Comparison of ENCODE assay signal across 35 mouse cellular contexts in genomic region chr2:170474125-170474524, GRCm38 (mm10). TPM values are rescaled to one million over a fixed set of nuclear protein-coding genes. Genes with fewer than 3 reads are reported as not detected.
"Had no signal": no experiment of that assay in that cellular context is flagged by ENCODE, and none has a peak within 500 bp of the region (broad histone marks: within the 10 kb centered on the region; RNA-seq: fewer than 3 reads in every experiment).

No protein-coding gene starts in this region.

- H3K4me3 ChIP-seq: limb, embryonic 10.5 days; limb, embryonic 12.5 days; limb, embryonic 13.5 days; limb, embryonic 15.5 days; liver, embryonic 12.5 days; liver, embryonic 13.5 days; liver, embryonic 15.5 days; lung, embryonic 15.5 days; megakaryocyte, embryonic 14.5 days; midbrain, embryonic 10.5 days; midbrain, embryonic 12.5 days; midbrain, embryonic 13.5 days; midbrain, embryonic 15.5 days; myocyte; neural tube, embryonic 12.5 days had no signal

- H3K27me3 ChIP-seq: limb, embryonic 15.5 days; liver, embryonic 13.5 days; liver, embryonic 15.5 days; lung, embryonic 15.5 days; midbrain, embryonic 15.5 days; neural tube, embryonic 12.5 days had no signal

- H3K27ac ChIP-seq: limb, embryonic 10.5 days; limb, embryonic 12.5 days; limb, embryonic 13.5 days; limb, embryonic 15.5 days; liver, embryonic 12.5 days; liver, embryonic 13.5 days; liver, embryonic 14.5 days; liver, embryonic 15.5 days; lung, embryonic 15.5 days; macrophage; midbrain, embryonic 10.5 days; midbrain, embryonic 12.5 days; midbrain, embryonic 13.5 days; midbrain, embryonic 15.5 days; neural tube, embryonic 12.5 days had no signal

- DNase-seq: left cerebral cortex, postnatal 4 days; liver; liver, embryonic 13.5 days; liver, postnatal 0 days; lung, adult 18-20 months; lung, adult 2 months; lung, embryonic 14.5 days; lung, postnatal 10 days; lung, postnatal 14 days; lung, postnatal 36 days; lung, postnatal 4 days; midbrain, embryonic 14.5 days had no signal

- H3K36me3 ChIP-seq: limb, embryonic 10.5 days; limb, embryonic 12.5 days; limb, embryonic 13.5 days; limb, embryonic 15.5 days; liver, embryonic 12.5 days; liver, embryonic 13.5 days; liver, embryonic 15.5 days; lung, embryonic 15.5 days; midbrain, embryonic 10.5 days; midbrain, embryonic 12.5 days; midbrain, embryonic 13.5 days; midbrain, embryonic 15.5 days; neural tube, embryonic 12.5 days had no signal

RNA-seq across cellular contexts. Expression of gene Cyp24a1, which starts 22.8 kb away (rescaled TPM):
- polyA plus RNA-seq: limb, embryonic 10.5 days; limb, embryonic 11.5 days; limb, embryonic 12.5 days; limb, embryonic 13.5 days; limb, embryonic 15.5 days; liver, adult 2 months; liver, embryonic 11.5 days; liver, embryonic 12.5 days; liver, embryonic 13.5 days; liver, embryonic 14.5 days; liver, embryonic 15.5 days; liver, embryonic 16.5 days; liver, postnatal 0 days; lung, adult 2 months; lung, embryonic 14.5 days; lung, embryonic 15.5 days; lung, embryonic 16.5 days; lung, postnatal 0 days; macrophage; midbrain, embryonic 10.5 days; neural tube, embryonic 11.5 days had no signal

RNA-seq across cellular contexts. Expression of gene Bcas1, which starts 46.5 kb away (rescaled TPM):
- polyA plus RNA-seq: macrophage had no signal
